Mouse (Mus musculus): ENCODE results near the gene Plxnc1.
A peak's percentile ranks its signal among the peaks of the same experiment; 100 is the strongest.

The Plxnc1 gene

DNA sequence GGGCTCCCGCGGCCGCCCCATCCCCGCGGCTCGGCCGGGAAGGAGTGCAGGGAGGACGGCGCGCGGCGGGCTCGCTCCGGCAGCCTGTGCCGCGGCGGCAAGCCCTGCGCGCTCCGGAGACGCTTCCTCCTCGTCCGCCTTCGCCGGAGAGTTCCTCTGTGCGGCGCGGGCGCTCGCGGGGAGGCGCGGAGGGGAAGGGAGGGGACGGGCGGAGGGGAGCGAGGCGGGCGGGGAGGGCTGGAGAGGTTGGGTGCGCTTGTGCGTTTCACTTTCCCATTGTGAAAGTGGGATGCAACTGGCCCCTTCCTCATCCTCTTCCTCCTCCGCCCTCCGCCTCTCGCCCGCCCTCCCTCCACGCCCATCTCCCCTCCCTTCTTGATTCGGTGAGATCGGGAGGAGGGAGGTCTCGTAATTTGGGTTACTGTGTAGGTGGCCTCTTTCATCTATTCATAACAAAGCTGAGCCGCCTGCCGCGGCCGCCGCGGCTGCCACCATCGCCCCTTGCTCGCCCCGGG lies at the start of gene Plxnc1:
Gene Plxnc1, minus strand, starts transcription at position 145 of the 515 bp plus-strand sequence.
- DNase-seq, result peak; percentile 60

GRCm38 (mm10) chr10:94992127-94992526 lies 47.5 kb upstream of the Plxnc1 start:
- peak; percentile 45 for DNase-seq

- peak; percentile 76 for DNase-seq
These were observed 47.0 kb upstream of the Plxnc1 start for GRCm38 (mm10) chr10:94991564-94992097.

- DNase-seq, result peak; percentile 73
These were observed 46.3 kb upstream of the Plxnc1 start for GRCm38 (mm10) chr10:94990768-94991563.

DNA sequence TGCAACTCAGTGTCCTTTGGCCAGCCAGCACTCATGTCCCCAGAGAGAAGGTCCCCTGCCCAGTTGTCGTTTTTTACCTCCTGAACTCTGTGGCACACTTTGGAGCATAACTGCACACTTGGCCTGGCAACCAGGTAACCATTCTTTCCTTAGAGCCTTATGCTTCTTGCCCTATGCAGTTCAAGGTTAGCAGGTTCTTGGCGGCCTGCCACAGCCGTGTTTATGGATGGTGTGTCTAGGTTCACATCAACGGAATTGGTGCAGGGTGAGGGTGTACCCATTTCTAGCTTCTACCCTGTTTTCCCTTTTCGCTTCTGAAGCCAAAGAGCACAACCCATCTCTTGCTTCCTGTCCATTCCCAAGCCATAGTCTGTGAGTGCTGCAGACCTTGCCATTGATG lies 44.7 kb upstream of the Plxnc1 start:
- DNase-seq, result no peak

DNA sequence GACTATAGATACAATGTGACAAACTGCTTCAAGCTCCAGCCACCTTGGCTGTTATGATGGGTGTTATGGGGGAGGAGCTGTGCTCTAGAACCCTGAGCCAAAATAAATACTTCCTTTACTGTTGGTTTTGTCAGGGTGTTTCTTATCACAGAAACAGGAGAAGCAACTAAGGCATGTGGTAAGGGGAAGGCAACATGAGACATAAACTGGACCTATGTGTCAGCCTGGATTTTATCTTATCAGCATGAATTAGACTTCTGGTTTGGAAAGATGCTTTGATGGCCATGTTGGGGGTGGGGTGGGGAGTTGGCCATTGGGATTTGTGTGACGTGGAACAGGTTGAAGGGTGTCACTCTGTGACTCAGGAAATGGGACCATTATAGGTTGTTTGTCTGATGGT lies 40.5 kb upstream of the Plxnc1 start:
- DNase-seq, result no peak

GRCm38 (mm10) chr10:94982528-94982927 lies 37.9 kb upstream of the Plxnc1 start:
- DNase-seq, result no peak

GRCm38 (mm10) chr10:94981466-94982138 lies 37.0 kb upstream of the Plxnc1 start:
- DNase-seq, result no peak

DNA sequence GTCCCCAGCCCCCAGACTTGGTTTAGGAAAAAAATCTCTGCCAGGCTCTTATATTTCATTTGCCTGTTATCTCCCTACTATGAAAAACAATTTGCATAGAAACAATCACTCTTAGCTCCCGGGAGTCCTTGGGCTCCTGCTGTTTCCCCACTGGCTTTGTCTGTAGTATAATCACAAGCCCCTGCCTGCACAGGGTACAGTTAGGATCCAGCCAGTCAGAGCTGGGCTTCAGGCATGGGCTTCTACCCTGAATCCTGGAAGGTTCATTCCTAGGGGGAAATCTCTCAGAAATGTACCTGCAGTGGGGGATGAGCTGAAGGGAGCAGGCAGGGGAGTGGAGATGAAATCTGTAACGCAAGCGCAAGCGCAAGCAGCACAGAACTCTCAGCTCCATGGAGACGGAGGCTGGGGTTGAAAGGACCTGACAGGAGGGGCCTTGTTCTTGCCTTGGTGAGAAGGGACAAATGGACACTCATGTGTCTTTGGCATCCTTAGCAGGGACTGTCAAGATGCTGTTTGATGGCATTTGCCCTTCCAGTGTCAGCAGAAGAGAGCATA lies 33.7 kb upstream of the Plxnc1 start:
- no peak for DNase-seq

- DNase-seq, result no peak
These were observed 31.7 kb upstream of the Plxnc1 start for GRCm38 (mm10) chr10:94976329-94976728.

DNA sequence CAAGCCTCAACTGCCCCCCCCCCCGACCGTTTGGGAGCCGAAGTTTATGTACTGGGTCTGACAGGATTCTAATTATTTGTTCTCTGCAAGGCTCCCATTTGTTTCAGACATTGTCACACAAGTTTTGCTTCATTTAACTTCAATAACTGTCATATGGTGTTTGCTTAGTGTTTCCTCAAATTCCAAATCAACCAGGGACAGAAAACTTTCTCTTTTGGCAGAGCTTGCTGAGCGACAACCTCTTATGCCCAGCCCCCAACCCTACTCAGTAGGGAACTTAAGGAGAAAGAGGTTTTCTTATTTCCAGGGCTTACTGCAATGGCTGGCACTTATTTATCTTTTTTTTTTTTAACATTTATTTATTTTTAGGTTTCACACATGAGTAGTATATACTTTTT lies 30.5 kb upstream of the Plxnc1 start:
- no peak for DNase-seq

DNA sequence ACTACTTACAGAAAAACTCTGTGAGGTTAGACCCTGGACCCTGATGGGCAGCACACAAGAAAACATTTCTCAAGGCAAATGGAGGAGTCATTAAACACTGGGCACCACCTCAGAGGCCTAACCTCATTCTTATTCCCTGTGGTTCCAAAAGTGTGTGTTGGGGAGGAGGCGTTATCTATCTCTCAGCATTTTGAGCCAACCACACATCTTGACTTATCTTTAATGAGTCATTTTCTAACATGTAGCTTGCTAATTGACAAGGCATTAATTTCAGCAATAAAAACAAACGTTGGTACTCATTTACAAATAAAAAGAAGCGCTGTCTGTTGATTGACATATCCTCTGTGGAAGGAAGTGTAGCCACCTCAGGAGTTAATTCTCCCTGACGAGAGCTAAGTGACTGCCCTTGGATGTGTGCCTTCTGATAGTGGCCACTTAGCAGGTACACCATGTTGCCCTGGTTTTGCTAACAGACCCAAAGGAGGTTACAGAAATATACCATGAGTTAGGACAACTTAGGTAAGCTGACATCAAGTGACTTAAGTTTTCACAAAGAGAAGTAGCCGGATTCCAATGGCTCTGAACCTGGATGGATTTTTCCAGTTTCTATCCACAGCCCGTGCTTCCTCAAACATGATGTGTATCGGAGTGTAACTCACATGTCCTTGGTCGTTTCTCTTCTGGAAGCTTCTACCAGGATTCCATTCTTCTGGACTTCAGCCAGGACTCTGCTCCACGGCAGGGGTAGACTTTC lies 29.9 kb upstream of the Plxnc1 start:
- no peak for DNase-seq

DNA sequence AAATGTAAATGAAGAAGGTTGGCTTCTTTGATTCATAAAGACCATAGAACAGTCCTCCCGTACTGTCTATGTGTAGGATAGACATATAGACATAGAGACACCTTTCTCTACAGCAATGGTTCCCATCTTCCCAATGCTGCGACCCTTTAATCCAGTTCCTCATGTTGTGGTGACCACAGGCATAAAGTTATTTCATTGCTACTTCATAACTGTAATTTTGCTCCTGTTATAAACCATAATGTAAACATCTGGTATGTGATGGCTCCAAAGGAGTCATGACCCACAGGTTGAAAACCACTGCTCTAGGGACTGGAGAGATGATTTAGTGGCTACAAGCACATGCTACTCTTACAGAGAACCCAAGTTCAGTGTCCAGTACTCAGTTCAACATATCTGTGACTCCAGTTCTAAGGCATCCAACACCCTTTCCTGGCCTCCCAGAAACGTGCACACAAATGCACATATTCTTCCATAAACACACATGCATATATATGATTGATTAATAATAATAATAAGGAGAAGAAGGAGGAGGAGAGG lies 27.1 kb upstream of the Plxnc1 start:
- DNase-seq, result no peak

- DNase-seq, result no peak
These were observed 25.6 kb upstream of the Plxnc1 start for GRCm38 (mm10) chr10:94970221-94970620.

GRCm38 (mm10) chr10:94967468-94967867 lies 22.8 kb upstream of the Plxnc1 start:
- no peak for DNase-seq

DNA sequence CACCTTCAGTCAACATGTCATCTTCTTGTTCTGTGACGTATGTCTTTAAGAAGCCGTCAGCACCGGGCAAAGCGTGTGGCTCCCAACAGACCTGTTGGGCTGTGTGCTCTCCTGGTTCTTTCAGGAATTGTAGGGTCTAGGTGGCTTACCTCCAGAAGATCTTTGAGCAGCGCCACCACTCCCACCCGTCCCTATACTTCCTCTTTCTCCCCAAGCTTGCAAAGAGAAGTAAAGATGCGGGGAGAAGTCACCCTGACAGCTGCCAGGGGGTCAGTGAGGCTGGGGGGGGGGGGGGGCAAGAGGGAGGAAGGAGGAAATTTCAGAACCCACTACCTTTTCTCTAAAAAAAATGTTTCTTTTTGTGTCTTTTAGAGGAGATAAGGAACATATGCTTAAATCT lies 22.2 kb upstream of the Plxnc1 start:
- DNase-seq, result no peak

GRCm38 (mm10) chr10:94965093-94965492 lies 20.5 kb upstream of the Plxnc1 start:
- DNase-seq, result no peak

- no peak for DNase-seq
These were observed 17.4 kb upstream of the Plxnc1 start for GRCm38 (mm10) chr10:94962005-94962404.

- no peak for DNase-seq
These were observed 16.6 kb upstream of the Plxnc1 start for GRCm38 (mm10) chr10:94961283-94961682.

DNA sequence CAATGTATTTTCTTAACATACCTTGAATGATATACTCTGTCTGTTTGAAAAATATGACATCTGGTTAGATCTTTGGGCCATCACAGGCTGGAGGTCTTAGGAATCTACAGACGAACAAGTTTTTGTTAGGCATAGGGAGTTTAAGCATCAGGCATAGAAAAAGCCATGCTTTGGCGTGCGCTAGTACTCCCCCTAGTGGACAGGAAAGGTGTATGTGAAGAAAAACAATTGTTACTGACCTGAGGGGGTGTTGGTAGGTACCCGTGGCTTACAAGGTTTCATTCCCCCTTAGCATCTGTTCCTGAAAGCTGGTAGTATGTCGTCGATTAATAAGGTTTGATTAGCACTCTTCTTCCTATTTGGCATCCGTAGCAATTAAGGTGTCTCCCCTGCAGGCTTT lies 13.7 kb upstream of the Plxnc1 start:
- no peak for DNase-seq

- no peak for DNase-seq
These were observed 13.1 kb upstream of the Plxnc1 start for GRCm38 (mm10) chr10:94957705-94958104.

- no peak for DNase-seq
These were observed 3.5 kb upstream of the Plxnc1 start for GRCm38 (mm10) chr10:94947915-94948675.

Measured in layer of hippocampus, adult 9-11 months (tissue).